In the genomic region with DNA sequence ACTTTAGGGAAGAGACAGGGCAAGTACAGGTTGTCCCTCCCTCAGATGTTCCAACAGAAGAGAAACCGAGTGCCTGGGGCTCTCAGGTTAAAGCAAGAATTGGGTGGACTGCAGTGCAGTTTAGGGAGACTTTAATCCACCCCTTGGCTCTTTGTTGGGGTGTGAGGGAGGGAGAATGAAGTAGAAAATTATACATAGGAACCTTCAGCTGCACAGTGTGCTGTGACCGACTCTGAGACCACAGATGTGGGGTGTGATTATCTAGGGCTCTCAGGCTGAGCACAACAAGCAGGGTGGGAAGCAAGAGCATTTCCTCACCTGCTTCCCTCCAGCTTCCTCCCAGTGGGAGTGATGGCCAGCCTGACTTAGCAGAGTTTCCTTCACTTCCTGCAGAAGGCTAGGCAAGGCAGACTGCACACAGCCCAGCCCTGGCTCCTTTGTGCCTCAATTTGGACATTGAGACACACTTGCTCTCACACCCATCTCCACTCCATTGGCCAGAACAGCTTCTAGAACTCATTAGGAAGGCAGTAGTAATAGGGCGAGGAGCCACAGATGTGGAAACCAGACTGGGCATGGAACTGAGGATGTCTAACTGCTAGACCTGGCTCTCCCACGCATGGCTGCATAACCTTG, we compare ENCODE assay signal across 10 mouse cellular contexts. TPM values are rescaled to one million over a fixed set of nuclear protein-coding genes. Genes with fewer than 3 reads are reported as not detected.
DNase-seq lines count a peak whose midpoint lies in the region; ATAC-seq and TF ChIP-seq lines count a peak whose summit lies in the region.
"Had no signal": no experiment of that assay in that cellular context is flagged by ENCODE, and none has a peak within 500 bp of the region (broad histone marks: within the 10 kb centered on the region; RNA-seq: fewer than 3 reads in every experiment).

No protein-coding gene starts in this region.

- H3K9me3 ChIP-seq in liver, embryonic 12.5 days (replicated peaks) = 0 out of 2 replicates have a peak, but pooled peaks cover 3% of the 10 kb centered on the region
- H3K9me3 ChIP-seq in forebrain, postnatal 0 days (ENCODE audit: low read length) = no peaks in the 10 kb centered on the region
- no peaks in the 10 kb centered on the region for H3K9me3 ChIP-seq in kidney, embryonic 15.5 days (replicated peaks)
- no peaks in the 10 kb centered on the region for H3K9me3 ChIP-seq in neural tube, embryonic 15.5 days (replicated peaks)

- 22% methylated on average over 4 of the region's 4 CpGs for WGBS in liver, embryonic 12.5 days (ENCODE audit: insufficient replicate concordance)
- WGBS in forebrain, postnatal 0 days = 80% methylated on average over 4 of the region's 4 CpGs
- 55% methylated on average over 4 of the region's 4 CpGs for WGBS in kidney, embryonic 15.5 days
- WGBS in neural tube, embryonic 15.5 days = 82% methylated on average over 4 of the region's 4 CpGs

- peak overlapping the region; percentile 58 for H3K27ac ChIP-seq in liver, embryonic 12.5 days
- H3K27ac ChIP-seq in forebrain, postnatal 0 days (ENCODE audit: low read depth, low read length) = peak overlapping the region; percentile 79; the same call in 1 of the 2 replicates
- H3K27ac ChIP-seq in kidney, embryonic 15.5 days = peak overlapping the region; percentile 86
- 0 out of 2 replicates have a peak overlapping the region, but pooled peaks have one; percentile 83 for H3K27ac ChIP-seq in neural tube, embryonic 15.5 days (replicated peaks)

- no peak for ATAC-seq in liver, embryonic 12.5 days
- ATAC-seq in forebrain, postnatal 0 days = no peak
- no peak for ATAC-seq in kidney, embryonic 15.5 days (replicated peaks; ENCODE audit: low FRiP score)
- ATAC-seq in neural tube, embryonic 15.5 days (ENCODE audit: low FRiP score) = no peak
- ATAC-seq in erythroblast, adult 5-6 weeks (replicated peaks; ENCODE audit: low FRiP score, poor library complexity, severe bottlenecking) = no peak

- intact Hi-C loops in gastrocnemius, postnatal 36 days (cut with DNase I) = no loop called here

- peak overlapping the region; percentile 93; the same call in 1 of the 2 replicates for H3K4me2 ChIP-seq in liver, embryonic 12.5 days
- H3K4me2 ChIP-seq in forebrain, postnatal 0 days (ENCODE audit: low read depth) = no peak overlapping the region
- no peak overlapping the region for H3K4me2 ChIP-seq in kidney, embryonic 15.5 days
- H3K4me2 ChIP-seq in neural tube, embryonic 15.5 days = no peak overlapping the region

- TF ChIP-seq CTCF in forebrain, postnatal 0 days (IDR thresholded peaks at IDR 0.05; ENCODE audit: low read depth) = no peak

- H3K4me3 ChIP-seq in liver, embryonic 12.5 days = no peak overlapping the region
- H3K4me3 ChIP-seq in forebrain, postnatal 0 days (ENCODE audit: low read depth, low read length) = no peak overlapping the region
- H3K4me3 ChIP-seq in kidney, embryonic 15.5 days (replicated peaks) = no peak overlapping the region
- no peak overlapping the region for H3K4me3 ChIP-seq in neural tube, embryonic 15.5 days (replicated peaks)
- H3K4me3 ChIP-seq: myocyte had no signal

- H3K27me3 ChIP-seq in liver, embryonic 12.5 days (replicated peaks) = peaks cover 13% of the 10 kb centered on the region
- no peaks in the 10 kb centered on the region for H3K27me3 ChIP-seq in forebrain, postnatal 0 days (ENCODE audit: insufficient read depth, low read length)
- no peaks in the 10 kb centered on the region for H3K27me3 ChIP-seq in kidney, embryonic 15.5 days
- no peaks in the 10 kb centered on the region for H3K27me3 ChIP-seq in neural tube, embryonic 15.5 days (replicated peaks)

- no peaks in the 10 kb centered on the region for H3K36me3 ChIP-seq in liver, embryonic 12.5 days
- H3K36me3 ChIP-seq in forebrain, postnatal 0 days (ENCODE audit: insufficient read depth) = no peaks in the 10 kb centered on the region
- no peaks in the 10 kb centered on the region; the same call in 1 of the 2 replicates for H3K36me3 ChIP-seq in kidney, embryonic 15.5 days
- no peaks in the 10 kb centered on the region; the same call in 1 of the 2 replicates for H3K36me3 ChIP-seq in neural tube, embryonic 15.5 days

- peaks cover 39% of the 10 kb centered on the region for H3K4me1 ChIP-seq in liver, embryonic 12.5 days
- peaks cover 14% of the 10 kb centered on the region; the same call in 1 of the 2 replicates for H3K4me1 ChIP-seq in forebrain, postnatal 0 days (ENCODE audit: insufficient read depth)
- peaks cover 56% of the 10 kb centered on the region for H3K4me1 ChIP-seq in kidney, embryonic 15.5 days
- H3K4me1 ChIP-seq in neural tube, embryonic 15.5 days = peaks cover 18% of the 10 kb centered on the region

- DNase-seq in liver = no peak
- no peak for DNase-seq in forebrain, postnatal 0 days
- no peak for DNase-seq in thymus, postnatal 36 days
- no peak for DNase-seq in gastrocnemius, postnatal 36 days
- DNase-seq: gastrocnemius, postnatal 10 days had no signal

- H3K9ac ChIP-seq in liver, embryonic 12.5 days = no peak overlapping the region
- no peak overlapping the region for H3K9ac ChIP-seq in forebrain, postnatal 0 days
- no peak overlapping the region for H3K9ac ChIP-seq in kidney, embryonic 15.5 days
- H3K9ac ChIP-seq in neural tube, embryonic 15.5 days (replicated peaks) = no peak overlapping the region

RNA-seq across cellular contexts. Expression of a gene that starts 25.7 kb away (rescaled TPM):
- 17.5 and 18.6 TPM in 2 replicates for polyA plus RNA-seq in liver, embryonic 12.5 days (2016; fragmentation: Nextera tagmentation; extraction: Ambion mirVana)
- total RNA-seq in forebrain, postnatal 0 days (2014; rRNA removed) = 5.8 and 7.9 TPM in 2 replicates
- 6.1 and 7.9 TPM in 2 replicates for polyA plus RNA-seq in forebrain, postnatal 0 days (2015; fragmentation: Nextera tagmentation; extraction: Ambion mirVana)
- polyA plus RNA-seq in kidney, embryonic 15.5 days (2015; fragmentation: Nextera tagmentation; extraction: Ambion mirVana) = 25.6 and 31.2 TPM in 2 replicates
- polyA plus RNA-seq in neural tube, embryonic 15.5 days (2015; fragmentation: Nextera tagmentation; extraction: Ambion mirVana) = 10.1 and 12.9 TPM in 2 replicates
- 2.1 and 4.2 TPM in 2 replicates for total RNA-seq in erythroblast, adult 5-6 weeks (2015; ENCODE audit: low replicate concordance)
- 1.9 and 2.6 TPM in 2 replicates for total RNA-seq in erythroblast, adult 5-6 weeks (2017; ENCODE audit: low replicate concordance)
- total RNA-seq in gastrocnemius, postnatal 36 days (2021) = 10 to 100 TPM; 23.0 to 28.8 TPM

RNA-seq across cellular contexts. Expression of a gene that starts 30.7 kb away (rescaled TPM):
- polyA plus RNA-seq in liver, embryonic 12.5 days (2016; fragmentation: Nextera tagmentation; extraction: Ambion mirVana) = 0.11 and 0.14 TPM in 2 replicates
- 2.1 and 2.7 TPM in 2 replicates for total RNA-seq in forebrain, postnatal 0 days (2014; rRNA removed)
- polyA plus RNA-seq in forebrain, postnatal 0 days (2015; fragmentation: Nextera tagmentation; extraction: Ambion mirVana) = 0.63 and 1.6 TPM in 2 replicates
- 0.67 and 0.82 TPM in 2 replicates for polyA plus RNA-seq in kidney, embryonic 15.5 days (2015; fragmentation: Nextera tagmentation; extraction: Ambion mirVana)
- 1.1 and 1.4 TPM in 2 replicates for polyA plus RNA-seq in neural tube, embryonic 15.5 days (2015; fragmentation: Nextera tagmentation; extraction: Ambion mirVana)
- total RNA-seq in erythroblast, adult 5-6 weeks (2015; ENCODE audit: low replicate concordance) = not detected in 2 replicates
- not detected in 2 replicates for total RNA-seq in erythroblast, adult 5-6 weeks (2017; ENCODE audit: low replicate concordance)
- under 1 TPM in 1 of 2 experiments, not detected in 1; 0.12 TPM for total RNA-seq in gastrocnemius, postnatal 36 days (2021)

RNA-seq across cellular contexts. Expression of a gene that starts 43.8 kb away (rescaled TPM):
- polyA plus RNA-seq in liver, embryonic 12.5 days (2016; fragmentation: Nextera tagmentation; extraction: Ambion mirVana) = 8.6 and 9.0 TPM in 2 replicates
- total RNA-seq in forebrain, postnatal 0 days (2014; rRNA removed) = 3.7 and 10.7 TPM in 2 replicates
- polyA plus RNA-seq in forebrain, postnatal 0 days (2015; fragmentation: Nextera tagmentation; extraction: Ambion mirVana) = 1.8 and 3.3 TPM in 2 replicates
- 3.8 and 5.9 TPM in 2 replicates for polyA plus RNA-seq in kidney, embryonic 15.5 days (2015; fragmentation: Nextera tagmentation; extraction: Ambion mirVana)
- polyA plus RNA-seq in neural tube, embryonic 15.5 days (2015; fragmentation: Nextera tagmentation; extraction: Ambion mirVana) = 2.3 and 3.5 TPM in 2 replicates
- total RNA-seq in erythroblast, adult 5-6 weeks (2015; ENCODE audit: low replicate concordance) = 20.2 and 37.0 TPM in 2 replicates
- total RNA-seq in erythroblast, adult 5-6 weeks (2017; ENCODE audit: low replicate concordance) = 3.0 and 12.7 TPM in 2 replicates
- 1 to 10 TPM; 3.0 to 3.9 TPM for total RNA-seq in gastrocnemius, postnatal 36 days (2021)

RNA-seq across cellular contexts. Expression of a gene that starts 46.4 kb away (rescaled TPM):
- polyA plus RNA-seq in liver, embryonic 12.5 days (2016; fragmentation: Nextera tagmentation; extraction: Ambion mirVana) = 45.7 and 48.7 TPM in 2 replicates
- 57.5 and 64.5 TPM in 2 replicates for total RNA-seq in forebrain, postnatal 0 days (2014; rRNA removed)
- 112 and 128 TPM in 2 replicates for polyA plus RNA-seq in forebrain, postnatal 0 days (2015; fragmentation: Nextera tagmentation; extraction: Ambion mirVana)
- 138 and 139 TPM in 2 replicates for polyA plus RNA-seq in kidney, embryonic 15.5 days (2015; fragmentation: Nextera tagmentation; extraction: Ambion mirVana)
- polyA plus RNA-seq in neural tube, embryonic 15.5 days (2015; fragmentation: Nextera tagmentation; extraction: Ambion mirVana) = 152 and 156 TPM in 2 replicates
- 7.1 and 17.7 TPM in 2 replicates for total RNA-seq in erythroblast, adult 5-6 weeks (2015; ENCODE audit: low replicate concordance)
- total RNA-seq in erythroblast, adult 5-6 weeks (2017; ENCODE audit: low replicate concordance) = 2.4 TPM in 1 of 2 replicates, not detected in the other
- total RNA-seq in gastrocnemius, postnatal 36 days (2021) = 10 to 100 TPM; 53.4 to 54.8 TPM

RNA-seq across cellular contexts. Expression of a gene that starts 46.6 kb away (rescaled TPM):
- polyA plus RNA-seq in liver, embryonic 12.5 days (2016; fragmentation: Nextera tagmentation; extraction: Ambion mirVana) = 119 and 120 TPM in 2 replicates
- 160 and 179 TPM in 2 replicates for total RNA-seq in forebrain, postnatal 0 days (2014; rRNA removed)
- polyA plus RNA-seq in forebrain, postnatal 0 days (2015; fragmentation: Nextera tagmentation; extraction: Ambion mirVana) = 211 and 215 TPM in 2 replicates
- polyA plus RNA-seq in kidney, embryonic 15.5 days (2015; fragmentation: Nextera tagmentation; extraction: Ambion mirVana) = 267 and 283 TPM in 2 replicates
- 209 and 236 TPM in 2 replicates for polyA plus RNA-seq in neural tube, embryonic 15.5 days (2015; fragmentation: Nextera tagmentation; extraction: Ambion mirVana)
- total RNA-seq in erythroblast, adult 5-6 weeks (2015; ENCODE audit: low replicate concordance) = 4.6 and 10.4 TPM in 2 replicates
- total RNA-seq in erythroblast, adult 5-6 weeks (2017; ENCODE audit: low replicate concordance) = 15.3 and 27.6 TPM in 2 replicates
- 10 to 100 TPM; 64.7 to 71.3 TPM for total RNA-seq in gastrocnemius, postnatal 36 days (2021)
